Mouse (Mus musculus) megakaryocyte, embryonic 14.5 days (primary cell): ENCODE measurements around the gene Abca3.

Experiments
- FLI1 ChIP-seq: IDR thresholded peaks from 2 replicates; pipeline ENCODE4 v1.6.1; 2012; ENCODE audit warnings: low read length, inconsistent platforms, mixed read lengths
- GATA1 ChIP-seq: IDR thresholded peaks from 3 replicates; pipeline ENCODE4 v1.6.1; 2012; ENCODE audit warnings: mixed read lengths, low read length, inconsistent platforms, borderline replicate concordance

- TF ChIP-seq GATA1 (no peak), FLI1 (no peak)
These were observed 89.4 kb downstream of the Abca3 start for GRCm38 (mm10) chr17:24441148-24441547.
